Mouse (Mus musculus) ovary, adult 10 weeks (tissue): ENCODE data around the gene Olfr243. TPM values are rescaled to one million over a fixed set of nuclear protein-coding genes. Genes with fewer than 3 reads are reported as not detected.

Experiments used
- polyA plus RNA-seq: library from polyadenylated mRNA; stranded (reverse); fragments of 350-450 nt; fragmentation: Illumina TruSeq; extraction: RNeasy Lipid Tissue Mini Kit (QIAGEN cat#74804); gene quantifications from one replicate; pipeline ENCODE4 v1.2.3, GENCODE M21; 2014

Olfr243 gene
- polyA plus RNA-seq, result not detected

DNA sequence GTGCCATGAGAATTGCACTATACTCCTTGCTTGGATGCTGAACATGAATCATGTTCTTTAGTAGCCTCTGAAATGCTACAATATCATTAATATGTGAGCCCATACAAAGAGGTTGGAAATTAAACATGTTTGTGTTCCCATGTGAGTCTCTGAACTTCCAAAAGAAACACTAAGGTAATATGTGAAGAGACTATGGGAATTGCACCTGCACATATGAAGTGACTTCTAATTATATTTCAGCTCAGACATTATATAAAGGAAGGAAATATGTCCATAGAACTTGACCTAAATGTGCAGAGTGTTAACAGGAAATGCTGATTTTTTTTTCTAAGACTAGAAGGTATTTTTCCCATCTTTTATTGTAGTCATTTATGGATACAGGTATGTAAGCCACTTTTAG is at the start of gene Olfr243:
Gene Olfr243, plus strand, starts transcription at position 301 of the 400 bp plus-strand sequence.

DNA sequence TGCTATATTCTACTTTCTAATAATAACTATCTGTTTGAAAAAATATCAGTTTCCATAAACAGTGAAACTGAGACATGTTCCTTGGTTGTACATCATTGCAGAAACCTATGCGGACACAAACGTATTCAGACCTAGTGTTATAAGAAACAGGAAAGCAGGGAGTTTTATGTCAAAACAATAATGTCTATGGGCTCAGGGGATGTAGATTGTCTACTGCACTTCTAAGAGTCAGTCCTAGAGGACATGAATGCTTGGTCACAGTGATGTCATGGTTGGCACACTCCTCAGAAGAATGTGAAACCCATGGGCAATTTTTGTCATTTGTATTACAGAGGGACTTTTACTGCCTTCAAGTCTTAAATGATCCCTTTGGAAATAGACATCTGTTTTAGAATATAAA is 43.4 kb upstream of the Olfr243 start, which contains the start of gene Olfr624:
Gene Olfr624, minus strand, starts transcription at position 101 of the 400 bp plus-strand sequence.

DNA sequence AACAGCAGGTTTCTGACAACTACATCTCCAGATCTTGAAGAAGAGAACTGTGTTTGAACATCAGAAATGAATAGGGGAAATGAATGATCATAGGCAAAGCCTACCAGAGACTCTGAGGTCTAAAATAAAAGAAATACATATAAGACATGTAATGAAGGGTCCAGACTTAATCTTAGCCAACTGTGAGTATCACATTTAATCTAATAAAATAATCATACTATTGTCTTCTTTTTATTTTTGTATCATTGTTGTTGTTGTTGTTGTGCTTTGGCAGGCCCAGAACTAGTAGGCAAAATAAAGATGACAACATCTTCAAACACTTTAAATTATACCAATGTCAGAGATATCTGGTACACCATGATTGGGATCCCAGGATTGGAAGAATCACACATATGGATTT is 32.1 kb upstream of the Olfr243 start, which contains the start of gene Olfr625-ps1:
Gene Olfr625-ps1, plus strand, starts transcription at position 301 of the 400 bp plus-strand sequence.

DNA sequence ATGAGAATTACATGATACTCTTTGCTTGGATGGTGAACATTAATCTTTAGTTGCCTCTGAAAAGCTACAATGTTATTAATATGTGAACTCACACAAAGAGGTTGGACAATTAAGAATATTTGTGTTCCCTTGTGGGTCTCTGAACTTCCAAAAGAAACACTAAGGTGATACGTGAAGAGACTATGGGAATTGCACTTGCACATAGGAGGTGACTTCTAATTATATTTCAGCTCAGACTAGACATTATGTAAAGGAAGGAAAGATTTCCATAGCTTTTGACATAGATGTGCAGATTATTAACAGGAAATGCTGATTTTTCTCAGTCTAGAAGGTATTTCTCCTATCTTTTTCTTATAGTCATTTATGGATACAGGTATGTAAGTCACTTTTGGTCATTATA is 15.6 kb downstream of the Olfr243 start, which contains the start of gene Olfr628:
Gene Olfr628, plus strand, starts transcription at position 301 of the 400 bp plus-strand sequence.

DNA sequence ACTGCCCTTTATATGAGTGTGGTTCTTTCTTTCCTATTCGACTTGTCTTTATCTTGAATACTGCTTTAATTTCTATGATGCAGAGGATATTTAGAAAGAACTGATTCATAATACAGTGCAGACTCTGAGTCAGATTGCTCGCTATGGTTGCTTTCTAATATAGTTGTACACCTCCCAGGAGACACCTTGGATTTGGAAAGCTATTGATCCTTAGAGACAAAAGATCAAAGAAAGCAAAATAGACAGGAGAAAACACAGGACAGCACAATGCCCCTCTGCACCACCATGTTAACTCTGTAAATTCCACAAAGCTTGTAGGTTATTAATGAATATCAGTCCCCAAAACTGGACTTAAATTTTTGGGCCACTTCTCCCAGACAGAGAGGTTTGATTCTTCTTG is 30.4 kb downstream of the Olfr243 start, which contains the start of gene Olfr629:
Gene Olfr629, minus strand, starts transcription at position 101 of the 400 bp plus-strand sequence.

DNA sequence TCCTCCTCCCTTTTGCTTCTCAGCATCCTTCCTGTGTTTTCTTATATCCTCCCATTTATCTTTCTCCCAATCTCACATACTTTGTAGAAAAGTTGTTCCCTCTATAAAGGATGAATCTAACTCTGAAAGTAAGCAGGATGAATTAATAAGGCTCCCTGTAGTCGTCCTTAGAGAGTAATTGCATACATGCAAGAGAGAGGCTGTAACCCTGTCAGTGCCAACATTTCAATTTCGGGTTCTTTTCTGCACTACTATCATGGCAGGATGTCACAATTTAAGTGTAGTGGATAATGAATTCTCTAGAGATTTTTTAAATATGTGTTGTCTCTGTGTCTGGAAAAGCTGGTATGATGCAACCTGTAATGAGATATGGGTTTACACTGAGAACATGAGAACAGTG is 42.8 kb downstream of the Olfr243 start, which contains the start of gene Olfr630:
Gene Olfr630, minus strand, starts transcription at position 101 of the 400 bp plus-strand sequence.

Other genes with a start within 250 kb of the Olfr243 start
- gene Olfr608, start 244.8 kb upstream of the Olfr243 start, polyA plus RNA-seq, result not detected
- not detected for gene Olfr609, start 216.6 kb upstream of the Olfr243 start, polyA plus RNA-seq
- not detected for gene Olfr610, start 202.5 kb upstream of the Olfr243 start, polyA plus RNA-seq
- not detected for gene Olfr611, start 193.8 kb upstream of the Olfr243 start, polyA plus RNA-seq
- gene Olfr612, start 172.0 kb upstream of the Olfr243 start, polyA plus RNA-seq, result not detected
- gene Olfr613, start 166.6 kb upstream of the Olfr243 start, polyA plus RNA-seq, result not detected
- gene Olfr615, start 158.6 kb upstream of the Olfr243 start, polyA plus RNA-seq, result not detected
- not detected for gene Olfr616, start 145.5 kb upstream of the Olfr243 start, polyA plus RNA-seq
- gene Olfr617, start 141.6 kb upstream of the Olfr243 start, polyA plus RNA-seq, result not detected
- not detected for gene Olfr618, start 124.6 kb upstream of the Olfr243 start, polyA plus RNA-seq
- gene Olfr619, start 114.1 kb upstream of the Olfr243 start, polyA plus RNA-seq, result not detected
- not detected for gene Olfr620, start 102.1 kb upstream of the Olfr243 start, polyA plus RNA-seq
- gene Olfr622, start 72.0 kb upstream of the Olfr243 start, polyA plus RNA-seq, result not detected
- not detected for gene Olfr623, start 51.0 kb upstream of the Olfr243 start, polyA plus RNA-seq
- 0.63 TPM for gene Olfr624, start 43.5 kb upstream of the Olfr243 start, polyA plus RNA-seq
- gene Olfr625-ps1, start 32.0 kb upstream of the Olfr243 start, polyA plus RNA-seq, result not detected
- gene Olfr628, start 15.7 kb downstream of the Olfr243 start, polyA plus RNA-seq, result not detected
- not detected for gene Olfr629, start 30.3 kb downstream of the Olfr243 start, polyA plus RNA-seq
- gene Olfr630, start 42.7 kb downstream of the Olfr243 start, polyA plus RNA-seq, result not detected
- not detected for gene Olfr69, start 56.9 kb downstream of the Olfr243 start, polyA plus RNA-seq
- not detected for gene Olfr68, start 65.0 kb downstream of the Olfr243 start, polyA plus RNA-seq
- gene Olfr67, start 77.2 kb downstream of the Olfr243 start, polyA plus RNA-seq, result not detected
- gene Hbb-bt, start 99.3 kb downstream of the Olfr243 start, polyA plus RNA-seq, result 2.9 TPM
- gene Hbb-bs, start 113.4 kb downstream of the Olfr243 start, polyA plus RNA-seq, result 54.8 TPM
- not detected for gene Hbb-bh2, start 125.8 kb downstream of the Olfr243 start, polyA plus RNA-seq
- not detected for gene Hbb-bh1, start 128.5 kb downstream of the Olfr243 start, polyA plus RNA-seq
- not detected for gene Hbb-y, start 138.5 kb downstream of the Olfr243 start, polyA plus RNA-seq
- gene Olfr66, start 171.6 kb downstream of the Olfr243 start, polyA plus RNA-seq, result not detected
- gene Olfr64, start 179.8 kb downstream of the Olfr243 start, polyA plus RNA-seq, result not detected
- not detected for gene Olfr65, start 188.8 kb downstream of the Olfr243 start, polyA plus RNA-seq
- not detected for gene Olfr631, start 214.2 kb downstream of the Olfr243 start, polyA plus RNA-seq
- not detected for gene Olfr632, start 219.7 kb downstream of the Olfr243 start, polyA plus RNA-seq
- not detected for gene Olfr633, start 229.8 kb downstream of the Olfr243 start, polyA plus RNA-seq